Mouse (Mus musculus) embryonic facial prominence, embryonic 15.5 days (tissue): Measurements from ENCODE around the gene Kremen1. TPM values are rescaled to one million over a fixed set of nuclear protein-coding genes. Genes with fewer than 3 reads are reported as not detected.
A peak's percentile ranks its signal among the peaks of the same experiment; 100 is the strongest.

Source experiments
- ATAC-seq: fragments of 200-750 bp; cut with Nextera tagmentation; 2 replicates; pipeline ENCODE4 v1.8.0; 2017; ENCODE audit warnings: low read depth, moderate TSS enrichment; ENCODE audit not compliant: insufficient number of reproducible peaks, low FRiP score, low TSS enrichment
- H3K27ac ChIP-seq: fragments of 300-500 bp; sonication (generic); replicated peaks from 2 replicates; pipeline ENCODE4 v1.5.1; 2015; ENCODE audit warnings: mild to moderate bottlenecking, inconsistent platforms
- H3K27me3 ChIP-seq: fragments of 300-500 bp; sonication (generic); 2 replicates; pipeline ENCODE4 v1.6.1; 2015; ENCODE audit warnings: inconsistent platforms
- H3K36me3 ChIP-seq: fragments of 300-500 bp; sonication (generic); 2 replicates; pipeline ENCODE4 v1.6.1; 2015; ENCODE audit warnings: mild to moderate bottlenecking, inconsistent platforms
- H3K4me1 ChIP-seq: fragments of 300-500 bp; sonication (generic); 2 replicates; pipeline ENCODE4 v1.6.1; 2015; ENCODE audit warnings: inconsistent platforms
- H3K4me2 ChIP-seq: fragments of 300-500 bp; sonication (generic); replicated peaks from 2 replicates; pipeline ENCODE4 v1.6.1; 2015; ENCODE audit warnings: mild to moderate bottlenecking, inconsistent platforms
- H3K4me3 ChIP-seq: fragments of 300-500 bp; sonication (generic); replicated peaks from 2 replicates; pipeline ENCODE4 v1.5.1; 2015; ENCODE audit warnings: mild to moderate bottlenecking, inconsistent platforms
- H3K9ac ChIP-seq: fragments of 300-500 bp; sonication (generic); 2 replicates; pipeline ENCODE4 v1.6.1; 2015; ENCODE audit warnings: inconsistent platforms
- H3K9me3 ChIP-seq: fragments of 300-500 bp; sonication (generic); replicated peaks from 2 replicates; pipeline ENCODE4 v1.6.1; 2016; ENCODE audit warnings: inconsistent platforms
- whole genome bisulfite sequencing: fragments of 180-500 bp; shearing (Covaris S2); methylation state at CpG from one replicate; pipeline ENCODE4 v1.1.7; 2015; 5-methylcytosine and 5-hydroxymethylcytosine counted together
- polyA plus RNA-seq: library from polyadenylated mRNA; unstranded; fragments of >200 nt; fragmentation: Nextera tagmentation; extraction: Ambion mirVana; gene quantifications from 2 replicates; pipeline ENCODE4 v1.2.1, GENCODE M21; 2015

The Kremen1 gene
- polyA plus RNA-seq, 1 experiment from 2014 or later: 40.5 TPM

DNA sequence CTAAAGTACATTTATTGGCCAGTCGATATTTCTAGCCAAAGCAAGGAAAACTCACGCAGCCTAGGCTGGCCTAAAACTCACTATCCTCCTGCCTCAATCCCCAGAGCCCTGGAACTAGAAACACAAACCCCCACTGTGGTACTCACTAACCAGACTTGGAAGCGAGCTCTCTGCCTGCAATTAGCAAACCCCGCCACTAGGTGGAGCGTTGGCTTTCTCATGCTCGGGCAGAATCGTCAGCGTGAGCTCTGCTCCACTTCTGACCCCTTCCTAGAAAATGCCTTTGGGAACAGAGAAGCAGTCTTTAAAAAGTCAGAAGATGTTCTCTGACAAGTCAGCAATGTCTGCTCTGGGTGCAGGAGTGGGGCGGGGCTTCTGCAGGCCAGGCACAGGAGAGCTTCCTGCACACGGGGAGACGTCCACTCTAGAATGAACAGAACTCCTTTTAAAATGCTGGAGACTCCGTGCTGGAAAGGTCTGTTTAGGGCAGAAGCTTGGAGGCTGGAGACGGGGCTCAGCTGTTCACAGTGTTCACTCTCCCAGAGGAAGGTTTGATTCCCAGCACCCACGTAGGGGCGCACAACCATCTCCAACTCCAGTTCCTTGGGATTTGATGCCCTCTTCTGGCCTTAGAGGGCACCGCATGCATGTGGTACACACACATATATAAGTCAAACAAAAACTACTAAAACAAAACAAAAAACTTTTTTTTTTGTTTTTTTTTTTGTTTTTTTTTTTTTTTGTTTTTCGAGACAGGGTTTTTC is 100.5 kb downstream of the Kremen1 start:
- Histone ChIP-seq H3K36me3 (no peaks in the 10 kb centered on the region), H3K4me1 (peaks cover 29% of the 10 kb centered on the region), H3K9me3 (no peaks in the 10 kb centered on the region), H3K4me2 (no peak overlapping the region), H3K27me3 (no peaks in the 10 kb centered on the region), H3K27ac (no peak overlapping the region), H3K9ac (no peak overlapping the region), H3K4me3 (no peak overlapping the region)
- 70% methylated on average over 17 of the region's 17 CpGs for WGBS
- ATAC-seq: no peak

DNA sequence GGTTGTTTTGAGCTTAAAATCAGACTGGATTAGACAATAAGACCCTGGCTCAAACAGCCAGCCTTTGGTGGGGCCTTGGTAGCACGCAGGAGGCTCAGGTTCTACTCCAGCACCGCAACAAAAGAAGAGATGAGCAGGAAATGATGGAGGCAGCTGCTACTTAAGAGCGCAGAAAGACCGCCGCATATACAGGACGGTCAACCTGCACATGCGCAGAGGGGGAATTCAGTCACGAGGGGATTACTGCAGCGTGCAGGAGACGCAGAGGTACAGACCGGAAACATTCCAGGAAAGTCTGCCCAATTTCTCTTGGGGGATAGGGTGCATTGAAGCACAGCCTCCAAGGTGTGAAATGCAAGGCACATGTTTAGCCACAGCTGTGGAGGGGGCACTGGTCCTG is 103.3 kb downstream of the Kremen1 start:
- WGBS: 77% methylated on average over 11 of the region's 11 CpGs
- peaks cover 12% of the 10 kb centered on the region for H3K4me1 ChIP-seq
- H3K9ac ChIP-seq: no peak overlapping the region
- H3K27me3 ChIP-seq: no peaks in the 10 kb centered on the region
- no peak overlapping the region for H3K4me3 ChIP-seq
- H3K36me3 ChIP-seq: no peaks in the 10 kb centered on the region
- H3K4me2 ChIP-seq: no peak overlapping the region
- no peak overlapping the region for H3K27ac ChIP-seq
- ATAC-seq: no peak
- no peaks in the 10 kb centered on the region for H3K9me3 ChIP-seq

DNA sequence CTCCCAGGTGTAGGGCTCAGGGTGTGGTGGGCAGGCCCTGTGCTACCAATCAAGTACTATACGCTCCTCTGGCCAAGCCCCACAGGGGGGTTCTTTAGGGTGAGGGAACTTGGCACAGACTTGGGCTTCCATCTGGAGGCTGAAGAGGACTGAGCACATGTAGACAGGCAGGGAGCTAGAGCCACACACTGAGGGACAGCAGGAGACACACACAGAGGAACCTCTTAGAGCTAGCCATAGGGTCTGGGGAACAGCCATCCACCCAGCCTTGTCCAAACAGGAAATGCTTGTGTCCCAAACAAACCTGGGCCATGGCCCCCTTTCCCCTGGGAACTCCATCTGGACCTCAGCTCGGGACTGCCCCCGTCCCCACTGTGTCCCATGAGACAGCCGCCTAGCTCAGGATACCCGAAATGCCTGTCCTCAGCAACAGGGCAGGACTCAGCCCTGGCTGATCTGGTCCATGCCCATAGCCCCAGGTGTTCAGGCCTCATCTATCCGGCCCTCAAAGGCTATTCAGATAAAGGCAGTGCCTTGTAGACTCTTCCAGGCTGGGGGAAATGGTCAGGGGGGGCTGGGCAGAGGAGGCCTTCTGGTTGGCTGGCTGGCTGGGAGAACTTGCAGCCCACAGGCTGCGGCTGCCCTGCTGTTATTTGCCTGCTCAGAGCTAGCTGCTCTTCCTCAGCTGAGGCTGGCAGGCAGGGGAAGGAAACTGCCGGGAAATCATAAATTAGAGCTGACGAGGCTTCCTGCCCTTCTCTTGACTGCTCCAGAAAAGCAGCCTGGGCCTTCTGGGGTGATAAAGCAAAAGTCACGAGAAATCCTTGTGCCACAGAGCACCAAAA is 106.2 kb downstream of the Kremen1 start:
- 46% methylated on average over 10 of the region's 10 CpGs for WGBS

DNA sequence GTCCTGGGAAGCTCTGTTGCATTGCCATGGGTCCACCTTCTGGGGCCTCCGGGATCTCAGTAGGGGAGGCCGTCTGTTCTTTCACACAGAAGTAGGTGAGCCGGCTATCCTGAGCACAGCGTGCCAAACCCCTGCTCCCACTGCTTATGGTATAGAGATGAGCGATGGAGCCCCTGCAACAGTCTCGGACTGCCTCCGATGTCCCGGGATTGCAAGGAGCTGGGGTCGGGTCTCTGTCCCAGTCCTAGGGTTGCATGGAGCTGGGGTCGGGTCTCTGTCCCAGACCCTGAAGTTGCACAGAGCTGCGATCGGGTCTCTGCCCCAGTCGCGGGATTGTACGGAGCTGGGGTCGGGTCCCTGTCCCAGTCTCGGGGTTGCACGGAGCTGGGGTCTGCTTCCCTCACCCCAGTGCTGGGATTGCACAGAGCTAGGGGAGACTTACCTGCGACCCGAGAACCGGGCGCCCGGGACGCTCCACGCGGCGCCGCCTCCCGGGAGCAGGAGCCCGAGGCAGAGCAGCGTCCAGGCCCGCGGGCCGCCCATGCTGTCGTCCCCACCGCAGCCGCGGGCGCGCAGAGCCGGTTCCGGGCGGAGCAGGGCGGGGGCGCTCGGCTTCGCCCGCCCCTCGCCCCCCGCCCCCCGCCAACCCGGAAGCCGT is 109.5 kb downstream of the Kremen1 start, which contains the start of gene Emid1:
Emid1 (minus strand) TSS at position 578 of the 658 bp plus-strand sequence.
- ATAC-seq: peak; percentile 48; the same call in 1 of the 2 replicates
- Histone ChIP-seq H3K4me3 (peak within 1 kb of the TSS; percentile 59), H3K9ac (peak within 1 kb of the TSS; percentile 60), H3K4me1 (peaks cover 48% of the 10 kb centered on the region), H3K27me3 (no peaks in the 10 kb centered on the region), H3K4me2 (peak within 1 kb of the TSS; percentile 92), H3K27ac (peak within 1 kb of the TSS; percentile 69), H3K9me3 (no peaks in the 10 kb centered on the region), H3K36me3 (no peaks in the 10 kb centered on the region)
- under 1% methylated on average over 35 of the region's 53 CpGs for WGBS

More for the DNA sequence above, 106.2 kb downstream of the Kremen1 start:
- Histone ChIP-seq H3K9me3 (no peaks in the 10 kb centered on the region), H3K36me3 (no peaks in the 10 kb centered on the region), H3K27me3 (no peaks in the 10 kb centered on the region), H3K4me3 (no peak overlapping the region), H3K9ac (no peak overlapping the region), H3K4me2 (no peak overlapping the region), H3K27ac (no peak overlapping the region), H3K4me1 (peaks cover 33% of the 10 kb centered on the region)
- no peak for ATAC-seq

DNA sequence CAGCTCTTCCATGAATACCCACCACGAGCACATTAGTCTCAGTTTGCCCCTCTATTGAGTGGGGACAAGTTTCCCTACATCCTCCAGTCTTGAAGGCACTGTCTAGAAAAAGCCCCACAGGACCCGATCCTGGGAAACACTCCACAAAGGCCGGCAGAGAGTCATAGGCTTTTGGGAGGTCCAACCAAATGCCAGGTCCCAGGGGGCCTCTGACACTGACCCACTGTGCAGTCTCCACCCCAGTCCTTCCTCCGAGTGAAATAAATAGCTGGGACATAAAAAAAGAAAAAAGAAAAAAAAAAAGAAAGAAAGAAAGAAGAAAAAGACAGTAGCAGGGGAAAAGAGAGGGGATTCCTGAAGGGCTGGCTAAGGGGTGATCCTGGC is 110.1 kb downstream of the Kremen1 start:
- Histone ChIP-seq H3K4me2 (peak overlapping the region; percentile 92), H3K27ac (0 out of 2 replicates have a peak overlapping the region, but pooled peaks have one; percentile 69), H3K27me3 (no peaks in the 10 kb centered on the region), H3K36me3 (no peaks in the 10 kb centered on the region), H3K9ac (peak overlapping the region; percentile 60; the same call in 1 of the 2 replicates), H3K4me1 (peaks cover 48% of the 10 kb centered on the region), H3K4me3 (peak overlapping the region; percentile 59), H3K9me3 (no peaks in the 10 kb centered on the region)
- ATAC-seq: no peak
- WGBS: 26% methylated on average over 4 of the region's 4 CpGs

DNA sequence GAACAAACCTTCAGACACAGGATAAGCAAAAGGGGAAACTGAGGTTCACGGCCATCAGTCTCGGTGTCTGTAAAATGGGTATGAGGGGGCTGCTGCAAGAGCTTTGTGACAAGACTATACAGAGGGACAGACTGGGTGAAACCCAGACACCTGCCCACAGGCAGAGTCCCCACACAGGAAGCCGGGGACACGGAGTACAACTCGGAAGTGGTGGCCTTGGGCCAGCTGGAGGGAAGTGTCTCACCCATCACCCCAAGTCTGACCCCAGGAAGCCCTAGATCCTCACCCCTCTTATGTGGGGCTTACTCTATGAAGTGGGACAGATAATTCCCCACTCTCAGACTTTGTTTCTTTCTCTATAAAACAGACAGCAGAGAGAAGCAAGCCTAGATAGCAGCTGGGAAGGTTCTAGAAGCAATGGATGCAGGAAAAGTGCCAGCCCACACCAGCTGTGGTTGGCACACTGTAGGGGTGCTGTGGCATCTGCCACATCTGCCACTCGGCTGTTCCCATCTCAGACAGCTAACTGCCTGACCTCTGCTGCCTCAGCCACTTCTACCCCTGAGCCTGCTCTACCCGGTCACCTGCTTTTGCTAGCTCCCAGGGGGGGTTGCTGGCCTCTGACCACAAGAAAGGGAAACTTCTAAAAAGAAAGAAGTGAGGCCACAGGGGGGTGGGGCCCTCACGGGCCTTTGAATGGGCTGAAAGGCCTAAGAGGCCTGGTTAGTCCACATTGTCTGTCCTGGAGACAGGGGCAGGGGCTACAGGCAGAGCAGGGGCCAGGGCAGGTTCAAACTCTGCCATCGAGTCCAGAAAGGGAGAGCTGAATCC is 110.7 kb downstream of the Kremen1 start:
- Histone ChIP-seq H3K36me3 (no peaks in the 10 kb centered on the region), H3K4me3 (peak overlapping the region; percentile 59), H3K27me3 (no peaks in the 10 kb centered on the region), H3K27ac (no peak overlapping the region), H3K4me2 (peak overlapping the region; percentile 92), H3K4me1 (peaks cover 48% of the 10 kb centered on the region), H3K9ac (no peak overlapping the region), H3K9me3 (no peaks in the 10 kb centered on the region)
- no peak for ATAC-seq
- 53% methylated on average over 9 of the region's 9 CpGs for WGBS

DNA sequence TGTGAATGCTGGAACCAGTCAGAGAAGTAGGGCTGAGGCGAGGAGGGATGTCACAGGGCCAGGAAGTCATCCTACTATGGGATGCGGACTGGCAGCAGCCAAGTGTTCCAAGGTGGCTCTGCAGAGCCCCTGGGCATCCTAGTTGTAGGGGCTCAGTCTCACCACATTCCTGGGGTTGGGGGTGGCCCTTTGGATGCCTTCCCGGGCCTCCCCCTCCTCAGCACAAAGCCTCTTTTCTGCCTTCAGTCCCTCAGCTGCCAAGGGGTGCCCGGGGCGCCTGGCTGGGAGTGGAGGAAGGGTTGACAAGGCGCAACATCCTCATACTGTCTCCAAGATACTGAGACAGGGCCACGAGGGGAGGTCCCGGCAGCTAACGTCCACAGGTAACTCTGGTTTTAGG is 111.4 kb downstream of the Kremen1 start:
- no peak for ATAC-seq
- H3K4me2 ChIP-seq: peak overlapping the region; percentile 92; the same call in 1 of the 2 replicates
- 53% methylated on average over 9 of the region's 9 CpGs for WGBS
- no peaks in the 10 kb centered on the region for H3K27me3 ChIP-seq
- no peak overlapping the region for H3K27ac ChIP-seq
- no peaks in the 10 kb centered on the region for H3K9me3 ChIP-seq
- no peak overlapping the region for H3K4me3 ChIP-seq
- peaks cover 42% of the 10 kb centered on the region for H3K4me1 ChIP-seq
- no peak overlapping the region for H3K9ac ChIP-seq
- no peaks in the 10 kb centered on the region for H3K36me3 ChIP-seq

DNA sequence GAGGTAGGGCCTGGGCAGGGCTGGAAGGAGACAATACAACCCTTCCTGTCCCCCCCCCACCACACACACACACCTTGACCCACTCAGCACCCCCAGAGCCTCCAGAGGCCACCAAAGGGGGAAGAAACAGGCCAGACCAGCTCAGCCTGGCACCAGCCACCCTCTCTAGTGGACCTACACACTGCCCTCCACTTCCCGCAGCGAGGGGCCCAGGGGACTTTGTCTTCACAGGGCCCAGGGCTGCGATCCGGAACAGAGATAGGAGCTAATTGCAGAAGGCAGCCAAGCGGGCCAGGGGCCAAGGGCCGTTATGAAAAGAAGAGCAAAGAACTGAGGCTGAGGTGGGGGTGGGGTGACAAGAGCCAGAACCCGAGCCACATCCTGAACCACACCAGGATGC is 112.1 kb downstream of the Kremen1 start:
- H3K9ac ChIP-seq: no peak overlapping the region
- H3K4me2 ChIP-seq: 0 out of 2 replicates have a peak overlapping the region, but pooled peaks have one; percentile 12
- no peaks in the 10 kb centered on the region for H3K36me3 ChIP-seq
- WGBS: 37% methylated on average over 7 of the region's 7 CpGs
- H3K9me3 ChIP-seq: no peaks in the 10 kb centered on the region
- H3K4me3 ChIP-seq: no peak overlapping the region
- peaks cover 38% of the 10 kb centered on the region for H3K4me1 ChIP-seq
- no peak for ATAC-seq
- H3K27me3 ChIP-seq: no peaks in the 10 kb centered on the region
- H3K27ac ChIP-seq: no peak overlapping the region

DNA sequence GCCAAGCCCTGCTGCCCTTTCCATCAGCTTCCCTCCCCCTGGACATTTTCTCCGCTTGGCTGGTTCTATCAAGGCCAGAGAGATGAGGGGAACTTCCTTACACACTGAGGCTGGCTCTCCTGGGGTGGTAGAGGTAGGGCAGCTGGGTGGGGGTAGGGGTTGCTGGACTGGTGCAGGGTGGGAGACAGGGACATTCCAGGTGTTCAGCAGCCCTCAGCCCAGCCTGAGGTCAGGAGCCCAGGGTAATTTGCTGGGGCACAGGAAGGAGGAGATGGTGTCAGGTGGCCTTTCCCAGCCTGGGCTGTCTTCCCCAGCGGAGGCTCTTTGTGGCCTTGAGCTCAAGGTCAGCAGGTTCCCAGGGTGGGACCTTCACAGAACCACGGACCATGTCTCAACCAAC is 115.8 kb downstream of the Kremen1 start:
- H3K9me3 ChIP-seq: no peaks in the 10 kb centered on the region
- no peak overlapping the region for H3K4me3 ChIP-seq
- no peak for ATAC-seq
- no peak overlapping the region for H3K9ac ChIP-seq
- 72% methylated on average over 3 of the region's 3 CpGs for WGBS
- H3K4me1 ChIP-seq: peaks cover 32% of the 10 kb centered on the region
- H3K4me2 ChIP-seq: no peak overlapping the region
- no peaks in the 10 kb centered on the region for H3K36me3 ChIP-seq
- no peaks in the 10 kb centered on the region for H3K27me3 ChIP-seq
- H3K27ac ChIP-seq: no peak overlapping the region

DNA sequence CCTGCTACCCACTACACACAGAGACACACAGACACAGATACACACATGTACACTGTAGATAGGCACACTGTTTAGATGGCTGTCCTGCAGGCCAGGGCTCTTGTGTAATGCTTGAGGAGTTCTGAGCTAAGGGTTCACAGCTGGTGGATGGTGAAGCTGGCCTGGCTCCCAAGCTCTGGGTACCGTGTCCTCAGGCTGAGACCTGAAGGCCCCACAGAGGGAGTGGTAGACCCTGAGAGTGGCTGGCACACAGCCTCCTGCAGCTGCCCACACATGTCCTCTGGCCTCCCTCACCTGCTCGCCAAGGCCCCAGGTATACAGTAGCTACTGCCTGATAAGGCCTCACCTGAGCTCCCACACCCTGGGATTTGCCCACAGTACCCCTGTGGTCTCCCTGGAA is 119.4 kb downstream of the Kremen1 start:
- peaks cover 17% of the 10 kb centered on the region for H3K4me1 ChIP-seq
- H3K9me3 ChIP-seq: no peaks in the 10 kb centered on the region
- no peaks in the 10 kb centered on the region for H3K27me3 ChIP-seq
- no peak overlapping the region for H3K9ac ChIP-seq
- H3K27ac ChIP-seq: no peak overlapping the region
- WGBS: 74% methylated on average over 2 of the region's 2 CpGs
- peak; percentile 55; the same call in 1 of the 2 replicates for ATAC-seq
- H3K36me3 ChIP-seq: no peaks in the 10 kb centered on the region
- no peak overlapping the region for H3K4me3 ChIP-seq
- no peak overlapping the region for H3K4me2 ChIP-seq
